Mouse (Mus musculus) layer of hippocampus, adult 2 months (tissue): ENCODE data around the gene Ubtd2. TPM values are rescaled to one million over a fixed set of nuclear protein-coding genes. Genes with fewer than 3 reads are reported as not detected.

Experiments
- DNase-seq, 2 experiments: peaks; one replicate each; pipeline ENCODE4 v3.0.0; 2022; ENCODE audit warnings: low spot score in 2 of 2
- H3K27ac ChIP-seq: fragments of 200-600 bp; 2 replicates; pipeline ENCODE4 v1.8.1; 2022
- H3K4me3 ChIP-seq: fragments of 200-600 bp; 2 replicates; pipeline ENCODE4 v1.8.1; 2022; ENCODE audit warnings: mild to moderate bottlenecking
- CTCF ChIP-seq: fragments of 200-600 bp; conservative IDR thresholded peaks from 2 replicates; pipeline ENCODE4 v1.8.1; 2022; ENCODE audit warnings: antibody characterized with exemption, mild to moderate bottlenecking, moderate library complexity
- total RNA-seq, 2 experiments: library from RNA; stranded (reverse); gene quantifications; 2 replicates each; pipeline ENCODE4 v1.2.3; 2021

Ubtd2 gene
- total RNA-seq, 2 experiments from 2014 or later: 29.4 to 33.7 TPM

DNA sequence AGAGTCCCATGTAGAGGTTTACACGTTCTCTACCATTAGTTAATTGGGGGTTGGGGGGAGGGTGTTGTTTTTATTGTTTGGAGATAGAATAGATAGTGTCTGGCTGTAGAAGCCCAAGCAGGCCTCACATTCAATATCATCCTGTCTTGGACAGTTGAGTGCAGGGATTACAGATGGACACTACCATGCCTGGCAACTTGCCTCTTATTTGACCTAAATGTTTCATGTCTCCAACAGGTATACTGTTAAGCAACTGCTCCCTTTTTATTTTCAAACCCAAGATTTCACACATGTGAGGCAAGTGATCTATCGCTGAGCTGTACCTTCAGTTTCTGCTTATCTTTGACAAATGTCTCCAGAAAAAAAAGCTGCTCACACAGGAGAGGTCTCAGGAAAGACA is 26.4 kb downstream of the Ubtd2 start:
- H3K27ac ChIP-seq: no peak overlapping the region
- no peak for TF ChIP-seq CTCF
- no peak overlapping the region for H3K4me3 ChIP-seq

DNA sequence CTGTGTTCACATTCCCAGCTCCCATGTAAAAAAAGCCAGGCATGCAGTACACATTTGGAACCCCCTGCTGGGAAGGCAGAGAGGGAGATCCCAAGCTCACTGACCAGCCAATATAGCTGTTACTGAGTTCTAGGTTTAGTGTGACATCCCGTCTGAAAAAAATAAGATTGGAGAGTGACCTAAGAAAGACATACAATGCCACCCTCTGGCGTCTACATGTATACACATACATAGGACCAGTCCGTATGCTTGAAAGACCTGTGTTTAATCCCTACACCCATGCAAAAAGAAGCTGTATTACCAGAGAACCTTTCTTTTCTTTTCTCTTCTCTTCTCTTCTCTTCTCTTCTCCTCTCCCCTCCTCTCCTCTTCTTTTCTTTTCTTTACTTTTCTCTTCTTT is 30.1 kb downstream of the Ubtd2 start:
- no peak overlapping the region for H3K27ac ChIP-seq
- no peak for TF ChIP-seq CTCF
- DNase-seq: no peak
- no peak overlapping the region for H3K4me3 ChIP-seq

More for the DNA sequence above, 26.4 kb downstream of the Ubtd2 start:
- no peak for DNase-seq

DNA sequence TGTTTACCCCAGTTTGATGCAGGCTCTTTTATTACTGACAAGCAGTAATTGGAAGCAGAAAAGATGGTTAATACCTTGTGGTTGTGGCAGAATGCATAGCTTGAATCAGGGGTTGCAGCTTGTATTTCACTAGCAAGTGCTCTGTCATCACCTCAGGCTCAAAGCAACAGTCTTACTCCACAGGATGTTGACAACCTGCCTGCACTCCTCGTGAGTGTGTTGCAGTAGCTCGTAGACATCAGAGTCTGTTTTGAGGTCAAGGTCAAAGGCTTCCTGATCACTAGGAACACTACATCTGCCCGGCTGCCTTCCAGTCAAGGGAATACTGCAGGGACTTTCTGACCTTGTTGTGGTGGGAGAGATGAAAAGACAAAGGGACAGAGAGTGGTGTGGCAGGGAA is 31.5 kb downstream of the Ubtd2 start:
- TF ChIP-seq CTCF: no peak
- DNase-seq: no peak
- Histone ChIP-seq H3K27ac (no peak overlapping the region), H3K4me3 (no peak overlapping the region)

DNA sequence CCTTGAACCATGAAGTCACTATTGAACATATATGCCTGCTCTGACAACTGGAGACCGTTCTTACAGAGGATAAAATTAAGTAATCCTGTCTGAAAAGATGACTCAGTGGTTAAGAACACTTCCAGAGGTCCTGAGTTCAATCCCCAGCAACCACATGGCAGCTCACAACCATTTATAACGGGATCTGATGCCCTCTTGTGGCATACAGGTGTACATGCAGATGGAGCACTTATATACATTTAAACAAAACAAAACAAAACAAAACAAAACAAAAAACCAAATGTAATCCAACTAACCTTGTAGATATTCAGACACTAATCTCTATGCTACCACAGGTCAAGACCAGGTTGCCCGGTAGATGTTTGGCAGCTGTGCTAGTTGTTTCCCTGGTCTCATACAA is 32.3 kb downstream of the Ubtd2 start:
- TF ChIP-seq CTCF: peak; percentile 55
- Histone ChIP-seq H3K4me3 (no peak overlapping the region), H3K27ac (no peak overlapping the region)
- no peak for DNase-seq

DNA sequence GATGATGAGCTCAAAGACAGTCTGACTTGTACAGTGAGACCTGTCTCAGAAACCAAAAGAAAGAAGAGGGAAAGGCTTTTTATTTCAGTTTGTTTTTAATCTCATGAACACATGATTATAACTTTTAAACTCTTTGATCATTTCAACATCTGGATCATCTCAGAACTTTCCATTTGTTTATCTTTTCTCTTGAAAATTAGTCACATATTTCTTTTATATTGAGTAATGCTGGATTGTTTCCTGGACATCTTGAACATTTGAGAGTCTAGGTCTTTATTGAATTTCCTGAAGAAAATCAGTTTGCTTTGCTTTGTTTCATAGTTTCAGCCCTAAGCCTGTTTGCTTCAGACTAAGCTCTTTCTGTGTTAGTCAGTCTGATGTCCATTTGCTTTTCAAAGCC is 33.2 kb downstream of the Ubtd2 start:
- TF ChIP-seq CTCF: no peak
- no peak for DNase-seq
- H3K27ac ChIP-seq: no peak overlapping the region
- no peak overlapping the region for H3K4me3 ChIP-seq

DNA sequence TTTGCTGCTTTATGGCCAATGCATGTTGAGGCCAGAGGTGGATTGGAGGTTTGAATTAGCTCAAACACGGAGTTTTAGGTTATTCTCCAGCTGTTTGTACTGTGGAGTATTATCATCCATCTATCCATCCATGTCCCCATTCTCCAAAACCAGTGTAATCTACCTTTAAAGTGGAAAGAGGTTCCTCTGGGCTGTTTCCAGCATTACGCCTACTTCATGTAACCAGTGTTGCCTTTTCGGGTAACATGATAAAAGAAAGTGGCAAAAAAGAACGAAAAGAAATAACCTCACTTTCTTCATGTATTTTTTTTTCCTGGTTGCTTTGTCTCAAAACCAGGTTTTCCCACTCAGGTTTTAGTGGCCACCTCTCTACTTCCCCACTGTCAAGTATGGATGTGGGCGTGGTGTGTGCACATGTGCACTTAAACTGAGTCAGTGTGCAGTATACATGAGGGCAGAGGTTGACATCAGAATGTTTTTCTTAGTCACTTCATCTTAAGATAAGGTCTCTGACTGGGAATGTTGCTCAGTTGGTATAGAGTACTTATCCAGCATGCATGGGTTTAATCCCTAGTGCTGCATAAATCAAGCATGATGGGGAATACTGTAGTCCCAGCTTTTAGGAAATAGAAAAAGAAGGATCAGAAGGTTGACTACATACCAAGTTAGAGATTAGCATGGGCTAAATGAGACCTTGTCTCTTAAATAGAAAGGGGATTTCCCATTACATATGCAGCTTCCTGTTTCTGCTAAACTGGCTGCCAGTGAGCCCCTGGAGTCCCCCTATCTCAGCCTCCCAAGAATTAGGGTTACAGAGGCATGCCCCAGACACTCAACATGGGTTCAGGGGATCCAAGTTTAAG is 33.9 kb downstream of the Ubtd2 start:
- no peak for TF ChIP-seq CTCF
- no peak overlapping the region for H3K4me3 ChIP-seq
- no peak for DNase-seq
- H3K27ac ChIP-seq: no peak overlapping the region

DNA sequence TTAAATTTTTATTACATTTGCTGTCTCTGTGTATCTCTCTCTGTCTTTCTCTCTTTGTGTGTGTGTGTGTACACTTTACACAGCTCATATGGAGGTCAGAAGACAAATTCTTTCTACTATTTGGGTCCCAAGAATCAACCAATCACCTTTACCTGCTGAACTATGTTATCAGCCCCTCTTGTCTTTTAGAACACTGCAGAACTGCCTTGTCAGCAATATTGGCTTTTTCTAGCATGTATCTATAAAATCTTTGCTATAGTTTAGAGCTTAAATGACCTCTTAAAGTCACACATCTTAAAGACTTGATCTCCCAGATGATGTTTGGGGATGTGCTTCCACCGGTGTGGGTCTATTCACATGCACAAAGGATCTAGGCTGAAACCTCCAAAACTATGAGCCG is 35.9 kb downstream of the Ubtd2 start:
- Histone ChIP-seq H3K27ac (no peak overlapping the region), H3K4me3 (no peak overlapping the region)
- TF ChIP-seq CTCF: no peak
- DNase-seq: no peak

DNA sequence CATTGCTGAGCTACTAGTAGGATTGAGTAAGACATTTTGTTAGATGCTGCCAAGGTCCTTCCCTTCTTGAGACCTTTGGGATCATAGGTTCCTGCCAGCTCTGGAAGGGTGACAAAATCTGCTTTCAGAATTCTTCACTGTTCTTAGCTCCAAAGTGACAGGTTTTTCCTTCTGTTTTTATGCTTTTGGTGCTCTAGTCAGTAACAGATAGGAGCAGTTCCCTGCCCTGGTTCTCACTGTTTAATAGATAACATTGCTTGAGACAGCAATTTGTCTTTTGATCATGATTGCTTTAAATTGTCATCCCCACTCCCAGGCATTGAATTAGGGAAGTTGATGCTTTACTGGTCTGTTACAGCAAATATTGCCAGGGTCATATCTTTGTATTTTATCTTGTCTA is 38.1 kb downstream of the Ubtd2 start:
- H3K27ac ChIP-seq: no peak overlapping the region
- no peak for DNase-seq
- no peak for TF ChIP-seq CTCF
- H3K4me3 ChIP-seq: no peak overlapping the region

DNA sequence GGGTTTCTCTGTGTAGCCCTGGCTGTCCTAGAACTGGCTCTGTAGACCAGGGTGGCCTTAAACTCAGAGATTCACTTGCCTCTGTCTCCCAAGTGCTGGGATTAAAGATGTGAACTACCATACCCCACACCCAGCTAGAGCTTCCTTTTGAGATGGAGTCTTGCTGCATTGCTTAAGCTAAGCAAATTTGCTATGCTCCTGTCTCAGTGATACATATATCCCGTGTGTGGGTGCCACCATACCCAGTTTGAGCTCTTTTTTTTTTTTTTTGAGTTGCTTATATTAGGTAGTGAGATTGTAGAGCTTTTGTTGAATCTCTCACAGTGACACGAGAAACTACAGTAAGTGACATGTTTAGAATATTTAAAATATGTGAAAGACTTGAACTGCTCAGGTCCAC is 40.1 kb downstream of the Ubtd2 start:
- no peak for DNase-seq
- no peak for TF ChIP-seq CTCF
- no peak overlapping the region for H3K27ac ChIP-seq
- no peak overlapping the region for H3K4me3 ChIP-seq

DNA sequence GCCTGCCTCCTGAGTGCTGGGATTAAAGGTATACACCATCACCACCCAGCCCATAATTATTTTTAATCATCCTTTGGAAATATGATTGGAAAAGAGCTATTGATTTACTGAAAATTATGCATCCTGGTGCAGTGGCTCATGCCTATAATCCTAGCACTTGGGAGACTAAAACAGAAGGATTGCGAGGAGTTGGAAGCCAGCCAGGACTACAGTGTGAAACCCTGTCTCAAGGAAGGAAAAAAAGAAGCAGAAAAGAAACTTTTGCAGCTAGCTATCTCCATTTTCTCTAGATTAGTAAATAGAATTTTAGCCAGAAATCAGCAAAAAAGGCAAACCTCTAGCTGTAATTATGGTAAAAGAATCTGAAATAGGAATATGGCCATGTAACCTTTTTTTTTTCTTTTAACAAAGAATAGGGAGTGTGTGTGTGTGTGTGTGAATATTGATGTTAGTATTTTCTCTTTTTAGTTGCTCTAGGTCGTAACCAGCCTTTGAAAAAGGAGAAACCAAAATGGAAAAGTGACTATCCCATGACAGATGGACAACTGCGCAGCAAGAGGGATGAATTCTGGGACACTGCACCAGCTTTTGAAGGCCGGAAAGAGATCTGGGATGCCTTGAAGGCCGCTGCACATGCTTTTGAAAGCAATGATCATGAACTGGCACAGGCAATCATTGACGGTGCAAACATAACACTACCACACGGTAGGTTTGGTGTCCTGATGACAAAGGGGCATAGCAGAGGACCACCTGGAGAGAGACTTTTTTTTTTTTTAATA is 43.8 kb downstream of the Ubtd2 start:
- H3K27ac ChIP-seq: 0 out of 2 replicates have a peak overlapping the region, but pooled peaks have one; percentile 25
- DNase-seq: peak; percentile 42 to 47

DNA sequence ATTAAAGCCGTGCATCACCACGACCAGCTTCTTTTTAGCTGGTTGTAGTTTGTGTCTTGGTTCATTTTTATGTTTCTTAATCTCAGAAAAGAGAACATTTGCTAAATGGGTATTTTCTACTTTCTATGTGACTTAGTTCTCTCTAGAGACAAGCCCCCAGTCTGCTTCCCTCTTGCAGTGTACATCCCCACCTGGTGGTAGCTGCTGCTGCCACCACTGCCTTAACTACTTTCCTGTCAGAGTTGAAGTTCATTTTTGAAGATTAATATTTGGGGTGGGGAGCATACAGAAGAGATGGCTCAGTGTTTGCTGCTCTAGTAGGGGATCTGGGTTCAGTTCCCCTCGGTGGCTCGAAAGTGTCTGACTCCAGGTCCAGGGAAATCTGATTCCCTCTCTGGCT is 44.8 kb downstream of the Ubtd2 start:
- no peak for DNase-seq
- no peak overlapping the region for H3K4me3 ChIP-seq
- H3K27ac ChIP-seq: no peak overlapping the region
- peak; percentile 69 for TF ChIP-seq CTCF

More for the DNA sequence above, 43.8 kb downstream of the Ubtd2 start:
- H3K4me3 ChIP-seq: no peak overlapping the region
- no peak for TF ChIP-seq CTCF

DNA sequence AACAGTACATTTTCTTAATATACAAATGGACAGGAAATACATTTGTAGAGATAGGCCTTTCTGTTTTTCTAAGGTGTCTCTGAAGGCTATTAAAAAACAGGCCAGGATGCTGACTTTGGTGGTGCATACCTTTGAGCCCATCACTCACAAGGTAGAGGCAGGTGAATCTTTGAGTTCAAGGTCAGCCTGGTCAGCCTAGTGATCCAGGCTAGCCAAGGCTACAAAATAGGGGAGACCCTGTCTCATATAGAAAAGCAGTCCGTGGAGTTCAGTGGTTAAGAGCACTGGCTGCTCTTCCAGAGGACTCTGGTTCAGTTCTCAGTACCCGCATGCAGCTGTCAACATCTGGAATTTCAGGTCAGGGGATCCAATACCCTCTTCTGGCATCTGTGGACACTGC is 48.5 kb downstream of the Ubtd2 start:
- DNase-seq: no peak
- Histone ChIP-seq H3K4me3 (no peak overlapping the region), H3K27ac (no peak overlapping the region)
- no peak for TF ChIP-seq CTCF

DNA sequence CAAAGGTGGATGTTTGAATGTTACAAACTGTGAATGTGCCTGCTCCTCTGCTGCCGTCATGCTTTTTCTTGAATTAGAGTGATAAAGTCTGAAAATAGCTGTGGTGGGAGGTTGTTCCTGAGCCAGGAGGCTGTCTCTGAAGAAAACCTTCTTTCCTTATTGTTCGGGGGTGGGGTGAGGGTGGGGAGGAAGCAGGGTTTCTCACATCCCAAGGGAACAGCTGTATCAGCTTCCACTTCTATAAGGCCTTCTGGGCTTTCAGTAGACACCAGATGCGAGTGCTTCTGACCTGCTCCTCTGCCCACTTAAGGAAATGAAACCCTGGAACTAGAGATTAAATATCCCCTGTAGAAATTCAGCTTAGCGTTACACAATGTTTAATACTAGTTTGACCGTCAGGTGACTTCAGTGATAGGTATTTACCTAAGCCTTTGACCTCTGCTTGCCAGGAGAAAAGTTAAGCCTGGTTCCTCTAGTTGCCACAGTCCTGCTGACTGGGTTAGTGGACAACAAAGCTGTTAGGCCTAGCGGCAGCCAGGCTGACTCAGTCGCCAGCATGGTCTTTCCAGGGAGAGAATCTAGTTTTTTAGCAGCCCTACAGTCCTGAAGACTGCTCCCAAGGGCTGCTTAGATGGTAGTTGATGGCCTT is 50.0 kb downstream of the Ubtd2 start:
- DNase-seq: no peak
- no peak for TF ChIP-seq CTCF
- Histone ChIP-seq H3K4me3 (no peak overlapping the region), H3K27ac (no peak overlapping the region)

DNA sequence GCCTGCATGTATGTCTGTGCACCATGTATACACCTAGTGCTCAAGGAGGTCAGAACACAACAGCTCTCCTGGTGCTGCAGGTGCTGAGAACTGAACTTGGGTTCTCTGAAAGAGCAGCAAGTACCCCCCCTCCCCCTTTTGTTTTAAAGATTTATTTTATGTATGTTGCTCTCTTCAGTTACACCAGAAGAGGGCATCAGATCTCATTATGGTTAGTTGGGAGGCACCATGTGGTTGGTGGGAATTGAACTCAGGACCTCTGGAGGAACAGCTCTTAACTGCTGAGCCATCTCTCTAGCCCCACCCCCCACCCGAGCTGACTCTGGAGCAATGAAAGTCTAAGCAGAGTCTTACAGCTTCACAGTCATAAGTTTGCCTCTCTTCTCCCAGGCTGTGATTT is 55.8 kb downstream of the Ubtd2 start:
- Histone ChIP-seq H3K27ac (no peak overlapping the region), H3K4me3 (no peak overlapping the region)
- DNase-seq: no peak
- TF ChIP-seq CTCF: peak; percentile 44
